Mouse (Mus musculus): Measurements from ENCODE around the gene Plpp4.

Gene Plpp4

DNA sequence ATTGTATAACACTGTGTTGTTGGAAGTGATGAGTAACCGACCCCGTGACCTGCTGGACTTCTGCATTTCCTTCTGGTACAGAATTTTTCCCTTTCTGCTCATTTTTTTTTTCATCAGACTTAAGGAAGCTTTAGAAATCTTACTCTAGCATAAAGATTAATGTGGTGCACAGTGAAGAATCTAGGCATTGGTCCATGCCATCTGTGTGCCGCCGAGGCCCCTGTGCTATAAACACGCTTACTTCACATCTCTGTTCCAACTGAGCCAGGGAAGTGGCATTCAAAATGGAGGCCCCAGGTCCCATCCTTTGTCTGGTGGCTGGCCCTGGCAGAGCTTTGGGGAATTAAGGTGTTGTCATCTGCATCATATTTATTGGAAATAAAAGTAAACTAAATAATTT, 44.8 kb downstream of the Plpp4 start:
- no peak for DNase-seq (ENCODE audit: low spot score)

DNA sequence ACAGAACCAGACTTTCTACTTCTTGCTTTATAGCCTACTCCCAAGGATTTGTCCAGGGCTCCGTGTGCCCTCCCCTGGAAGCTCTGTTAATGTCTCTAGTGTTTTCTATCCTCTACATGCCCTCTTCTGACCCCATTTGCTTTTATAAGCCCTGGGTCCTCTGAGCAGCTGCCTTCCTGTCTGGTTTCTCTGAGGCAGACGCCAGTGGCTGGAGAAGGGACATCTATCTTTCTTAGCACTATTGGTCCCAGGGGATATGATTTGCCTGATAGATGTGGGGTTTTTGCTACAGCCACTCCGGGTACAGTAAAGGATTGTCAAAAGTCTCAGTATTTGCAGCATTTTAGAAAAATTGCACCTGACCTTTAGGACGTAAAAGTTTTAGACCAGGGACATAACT, 46.5 kb downstream of the Plpp4 start:
- no peak for DNase-seq (ENCODE audit: low spot score)

DNA sequence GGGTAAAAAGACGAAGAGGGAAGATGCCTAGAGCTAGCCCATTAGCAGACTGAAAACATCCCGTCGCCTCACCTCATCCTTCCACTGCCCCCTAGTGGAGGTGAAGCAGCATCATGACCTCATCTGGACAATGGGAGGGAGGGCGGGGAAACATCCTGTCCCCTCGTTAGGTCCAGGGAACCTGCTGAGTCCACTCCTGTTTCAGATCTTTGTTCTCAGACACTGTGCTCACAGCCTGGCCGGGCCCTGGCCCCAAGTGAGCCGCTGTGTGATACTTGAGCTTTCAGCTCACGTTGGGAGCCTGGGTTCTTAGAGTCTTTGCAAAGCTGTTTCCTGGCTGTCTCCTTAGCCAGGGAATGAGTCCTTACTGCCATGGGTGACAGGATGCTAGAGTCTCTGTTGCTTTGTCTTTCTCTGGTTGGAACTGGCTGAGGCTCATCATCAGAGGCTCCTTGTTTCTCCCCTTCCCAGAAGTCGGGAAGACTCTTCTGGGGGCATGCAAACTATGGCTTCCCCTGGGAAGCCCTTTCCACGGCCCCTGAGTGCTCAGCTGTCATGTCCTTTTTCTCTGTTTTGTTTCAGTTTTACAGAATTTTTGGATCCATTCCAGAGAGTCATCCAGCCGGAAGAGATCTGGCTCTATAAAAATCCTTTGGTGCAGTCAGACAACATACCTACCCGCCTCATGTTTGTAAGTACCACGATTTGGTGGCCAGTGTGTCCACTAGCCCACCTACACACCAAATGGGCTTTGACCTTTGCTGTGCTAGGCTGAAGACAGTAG, 50.4 kb downstream of the Plpp4 start:
- no peak for DNase-seq (ENCODE audit: low spot score)

DNA sequence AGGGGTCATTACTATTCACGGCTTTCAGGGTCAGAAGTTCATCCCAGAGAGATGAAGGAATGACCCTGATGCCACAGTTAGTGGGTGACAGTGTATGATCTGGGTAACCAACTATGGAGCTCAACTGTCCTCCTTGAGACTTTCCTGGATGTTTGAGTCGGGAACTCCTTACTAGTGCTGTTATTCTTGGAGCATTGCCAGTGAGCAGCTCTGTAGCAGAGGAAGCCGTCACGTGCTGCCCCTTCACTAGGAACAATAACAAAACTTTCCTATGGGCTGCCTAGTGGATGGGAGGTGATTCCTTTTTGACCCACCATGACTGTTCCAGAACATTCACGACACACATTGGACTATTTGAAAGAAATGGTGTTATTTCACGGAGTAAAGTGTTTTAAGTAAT, 51.8 kb downstream of the Plpp4 start:
- DNase-seq (ENCODE audit: low spot score) = no peak

DNA sequence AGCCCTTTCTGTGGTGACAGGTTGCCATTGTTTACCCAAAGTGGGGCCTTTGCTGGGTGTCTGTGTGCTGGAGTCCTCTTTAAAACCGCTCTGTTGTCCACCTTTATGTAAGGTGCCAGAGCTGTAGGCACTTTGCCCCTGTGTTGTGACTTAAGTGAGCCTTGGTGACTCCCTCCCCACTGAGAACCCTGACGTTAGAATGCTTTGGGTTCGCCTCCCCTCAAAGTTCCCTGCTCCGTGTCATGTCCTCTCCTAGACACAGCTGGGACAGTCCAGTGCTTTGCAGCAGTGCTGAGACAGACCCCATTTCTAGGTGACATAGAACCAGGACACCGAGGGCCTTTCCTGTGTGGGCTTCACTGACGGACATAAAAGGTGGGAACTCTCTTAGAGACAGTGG, 55.7 kb downstream of the Plpp4 start:
- no peak for DNase-seq (ENCODE audit: low spot score)

DNA sequence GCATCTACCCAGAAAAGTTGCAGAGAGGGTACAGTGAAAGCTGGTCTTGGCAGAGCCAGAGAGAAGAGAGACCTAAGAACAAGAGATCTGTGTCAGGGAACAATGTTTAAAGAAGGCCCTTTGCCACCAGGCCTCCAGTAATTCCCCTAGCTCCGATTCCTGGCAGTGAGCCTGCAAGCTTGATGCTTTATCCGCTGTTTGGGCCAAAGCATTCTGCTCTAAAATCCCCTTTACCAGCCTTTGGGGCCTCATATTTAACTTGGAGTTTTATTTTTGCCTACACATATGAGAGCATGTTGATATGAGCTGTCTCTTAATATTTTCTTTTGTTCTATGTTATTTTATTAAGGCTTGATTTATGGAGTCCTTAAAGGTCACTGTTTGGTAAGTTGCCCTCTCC, 57.1 kb downstream of the Plpp4 start:
- DNase-seq (ENCODE audit: low spot score) = no peak

DNA sequence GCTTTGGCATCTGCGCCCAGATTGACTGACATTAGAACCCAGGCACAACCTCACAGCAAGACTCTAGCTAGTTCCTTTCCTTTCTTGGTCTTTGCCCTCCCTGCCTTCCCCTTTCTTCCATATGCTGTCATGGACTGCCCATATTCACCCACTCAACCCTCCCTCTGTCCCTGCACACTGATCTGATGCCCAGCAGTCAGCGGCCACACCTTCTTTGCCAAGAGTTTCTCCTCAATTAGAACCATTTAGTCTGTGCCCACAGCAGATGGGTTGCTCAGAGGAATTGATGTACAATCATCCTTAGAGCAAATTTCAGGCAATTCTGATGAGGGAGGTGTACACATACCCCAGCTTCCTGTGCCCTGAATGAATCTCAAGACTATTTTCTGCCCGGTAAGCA, 83.3 kb downstream of the Plpp4 start:
- DNase-seq (ENCODE audit: low spot score) = no peak

DNA sequence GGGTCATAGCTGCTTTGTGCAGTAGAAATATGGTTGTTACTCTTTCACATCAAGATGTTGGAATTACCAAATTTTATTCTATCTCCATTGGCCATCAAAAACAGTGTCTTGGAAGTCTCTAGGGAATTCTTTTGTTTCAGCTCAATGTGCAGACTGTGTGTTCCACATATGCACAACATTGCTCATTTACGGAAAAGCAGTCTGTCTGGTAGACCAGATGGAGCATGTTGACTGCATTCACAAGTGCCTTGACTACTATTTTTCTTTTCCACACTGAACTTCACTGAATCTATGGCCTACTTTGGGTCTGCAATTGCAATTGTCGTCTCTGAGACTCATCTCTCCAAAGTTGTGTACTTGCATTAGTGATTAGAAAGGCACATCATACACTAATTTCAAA, 98.7 kb downstream of the Plpp4 start:
- no peak for DNase-seq (ENCODE audit: low spot score)

DNA sequence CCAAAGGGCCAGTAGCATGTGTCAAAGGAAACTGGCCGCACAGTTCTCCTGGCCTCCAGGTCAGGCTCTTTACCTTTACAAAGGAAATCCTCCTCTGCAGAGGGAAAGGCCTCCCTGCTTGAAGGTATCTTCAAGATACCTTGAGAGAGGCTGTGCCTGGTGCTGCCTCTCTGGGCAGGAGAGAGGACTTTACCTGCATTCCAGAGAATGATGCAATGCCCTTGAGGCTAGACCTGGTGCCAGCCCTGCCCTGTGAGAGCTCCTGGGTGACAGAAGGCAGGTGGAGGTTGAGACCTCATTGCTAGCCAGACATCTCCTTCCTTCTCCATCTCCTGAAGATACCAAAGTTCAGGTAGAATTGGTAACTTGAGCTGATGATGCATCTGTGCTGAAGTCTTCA, 118.5 kb downstream of the Plpp4 start:
- DNase-seq (ENCODE audit: low spot score) = no peak

DNA sequence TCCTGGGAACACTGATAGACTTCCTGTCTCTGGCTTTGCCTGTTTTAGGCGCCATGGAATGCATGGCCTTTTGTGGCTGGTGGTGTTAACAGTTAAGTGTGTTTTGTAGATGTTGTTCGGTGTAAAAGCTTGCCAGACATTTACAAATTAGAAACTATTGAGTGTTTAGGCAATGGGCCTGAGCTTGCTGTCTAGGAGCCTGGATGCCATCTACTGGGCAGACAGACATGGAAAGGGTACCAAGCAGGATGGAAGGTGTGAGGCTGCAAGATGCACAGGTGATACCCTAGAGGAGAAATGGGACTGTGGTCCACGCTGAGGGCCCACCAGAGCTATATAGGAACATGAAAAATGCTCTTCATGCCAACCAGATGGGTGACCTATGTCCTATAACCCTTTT, 128.3 kb downstream of the Plpp4 start:
- no peak for DNase-seq (ENCODE audit: low spot score)

DNA sequence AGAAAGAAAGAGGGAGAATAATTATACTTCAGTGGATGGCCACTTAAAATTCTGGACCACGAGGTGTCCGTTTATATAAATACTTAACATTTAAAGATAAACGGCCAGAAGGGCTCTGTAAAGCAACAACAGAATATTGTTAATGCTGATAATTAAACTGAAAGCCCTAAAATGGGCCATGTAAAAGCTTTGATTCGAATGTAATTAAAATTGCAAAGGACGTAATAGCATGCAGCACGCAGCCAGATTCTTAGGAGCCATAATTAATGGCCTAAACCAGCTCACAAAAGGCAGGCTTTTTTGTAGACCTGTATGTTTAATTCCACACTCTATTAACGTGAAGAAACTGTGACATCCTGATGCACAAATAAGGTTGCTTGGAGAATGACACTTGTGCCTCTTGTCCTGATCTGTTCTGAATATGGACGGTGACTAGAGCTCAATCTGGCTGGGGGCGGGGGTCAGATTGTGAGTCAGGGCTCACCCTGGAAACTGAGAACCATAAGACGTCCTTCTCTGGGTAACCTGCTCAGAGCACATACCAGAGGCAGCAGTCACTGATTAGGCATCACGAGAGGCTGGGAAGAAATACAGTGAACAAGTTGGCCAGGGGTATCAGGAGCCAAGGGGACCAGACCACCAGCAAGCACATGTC, 136.1 kb downstream of the Plpp4 start:
- no peak for DNase-seq (ENCODE audit: low spot score)

DNA sequence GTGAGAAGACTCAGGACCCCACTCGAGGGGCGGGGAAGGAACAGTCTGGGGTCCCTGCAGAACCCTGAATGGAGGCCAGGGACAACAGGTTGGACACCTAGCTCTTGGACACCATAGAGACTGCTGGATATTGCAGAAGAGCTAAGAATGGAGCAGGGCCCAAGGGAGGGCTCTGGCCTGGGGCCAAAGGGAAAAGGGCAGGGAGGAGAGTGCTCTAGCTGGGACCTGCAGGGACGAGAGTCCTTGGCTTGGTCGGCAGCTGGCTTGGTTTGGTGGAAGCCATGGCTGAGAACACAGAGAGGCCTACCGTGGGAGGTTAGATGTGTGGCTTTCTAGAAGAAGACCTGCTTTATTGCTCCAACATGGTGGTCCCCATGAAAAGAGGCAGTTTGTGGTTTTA, 139.7 kb downstream of the Plpp4 start:
- DNase-seq (ENCODE audit: low spot score) = no peak

DNA sequence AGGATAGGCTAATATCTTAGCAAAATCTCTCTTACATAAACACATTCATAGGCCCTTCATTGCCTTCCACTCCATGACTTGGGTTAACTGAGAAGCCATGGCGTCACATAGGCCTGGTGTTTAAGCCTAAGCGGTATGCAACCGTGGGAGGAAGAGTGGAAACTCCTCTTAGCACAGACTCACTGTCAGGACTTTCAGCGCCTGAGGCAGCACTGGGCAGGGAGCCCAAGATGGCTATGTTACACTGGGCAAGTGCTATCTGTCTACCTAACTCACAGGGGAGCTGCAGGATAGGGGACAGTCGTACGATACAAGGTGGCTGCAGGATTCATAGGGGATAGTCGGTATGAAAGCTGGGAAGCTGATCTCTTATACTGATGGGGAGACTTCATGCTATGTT, 142.2 kb downstream of the Plpp4 start:
- no peak for DNase-seq (ENCODE audit: low spot score)

DNA sequence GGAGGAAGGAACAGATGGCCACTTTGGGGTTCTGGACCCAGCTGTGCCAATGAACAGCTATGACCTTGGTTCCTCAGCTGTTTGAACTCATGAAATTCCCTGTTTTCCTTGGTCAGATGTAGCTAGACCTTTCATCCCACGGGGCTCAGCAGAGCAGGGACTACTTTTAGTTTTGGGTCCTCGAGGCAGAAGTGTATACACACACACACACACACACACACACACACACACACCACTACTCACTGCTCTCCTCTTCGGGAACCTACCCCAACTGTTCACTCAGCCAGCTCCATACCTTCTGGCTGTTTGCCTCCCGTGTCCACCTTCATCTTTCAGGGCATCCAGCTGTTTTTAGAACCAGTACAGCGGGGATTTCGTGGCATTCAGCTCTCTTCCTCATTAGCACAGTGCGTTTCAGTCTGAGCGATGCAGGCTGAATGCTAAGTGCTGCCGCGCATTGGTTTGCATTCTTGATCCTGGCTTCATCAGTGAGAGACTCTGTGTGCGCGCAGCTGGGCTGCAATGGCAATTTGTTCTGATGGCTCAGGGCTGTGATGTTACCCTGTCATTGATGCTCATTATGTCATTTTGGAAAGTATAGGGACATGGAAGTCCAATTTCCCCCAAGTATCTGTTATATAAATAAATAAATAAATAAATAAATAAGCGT, 146.0 kb downstream of the Plpp4 start:
- DNase-seq (ENCODE audit: low spot score) = no peak

DNA sequence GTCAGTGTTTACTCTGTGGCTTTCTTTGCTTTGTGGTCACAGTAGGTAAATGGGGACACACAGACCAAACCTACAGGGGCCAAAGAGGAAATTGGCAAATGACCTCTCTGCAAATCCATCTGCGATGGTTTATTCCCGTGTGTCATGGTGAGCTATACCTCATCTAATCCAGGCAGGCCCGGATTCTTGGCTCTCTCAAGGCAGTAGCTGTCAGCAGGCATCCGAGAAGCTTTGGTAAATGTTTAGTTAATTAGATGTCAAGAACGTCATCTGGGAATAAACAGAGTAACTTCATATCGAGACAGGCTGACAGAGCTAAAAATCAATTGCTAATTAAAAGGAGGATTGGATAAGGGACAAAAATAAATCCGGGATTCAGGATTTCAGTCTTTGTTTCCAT, 149.2 kb downstream of the Plpp4 start:
- no peak for DNase-seq (ENCODE audit: low spot score)

DNA sequence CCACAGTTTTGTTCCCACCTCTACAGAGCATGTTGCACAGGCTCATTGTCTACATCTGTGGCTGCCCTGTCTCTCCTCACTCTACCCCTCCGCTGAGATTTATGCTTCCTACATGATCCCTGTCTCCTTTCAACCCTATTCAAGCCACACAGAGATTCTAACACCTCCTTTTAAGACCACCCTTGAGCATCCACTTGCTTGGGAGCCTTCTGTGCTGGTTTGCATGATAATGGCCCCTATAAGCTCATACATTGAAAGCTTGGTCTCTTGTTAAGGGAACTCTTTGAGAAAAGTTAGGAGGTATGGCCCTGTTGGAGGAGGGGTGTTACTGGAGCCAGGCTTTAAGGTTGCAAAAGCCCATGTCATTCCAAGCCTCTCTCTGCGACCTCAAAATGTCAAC, 155.9 kb downstream of the Plpp4 start:
- DNase-seq (ENCODE audit: low spot score) = no peak

DNA sequence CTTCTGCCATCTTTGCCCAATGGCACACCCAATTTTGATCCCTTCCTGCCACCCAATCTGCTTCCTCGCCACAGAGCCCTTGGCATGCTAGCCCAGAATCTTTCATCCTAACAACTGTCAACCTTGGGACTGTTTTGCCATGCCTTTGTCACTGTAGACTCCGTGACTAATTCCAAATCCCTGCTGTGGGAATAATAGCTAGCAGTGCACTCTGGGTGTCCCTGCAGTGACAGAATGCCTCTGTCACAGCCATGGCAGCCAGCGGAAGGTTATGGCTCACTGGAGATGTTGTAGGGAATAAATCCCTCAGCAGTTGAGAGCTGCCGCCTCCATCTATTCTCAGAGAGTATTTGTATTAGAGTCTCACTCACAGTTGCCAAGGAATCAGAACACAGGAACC, 158.3 kb downstream of the Plpp4 start:
- DNase-seq (ENCODE audit: low spot score) = no peak

DNA sequence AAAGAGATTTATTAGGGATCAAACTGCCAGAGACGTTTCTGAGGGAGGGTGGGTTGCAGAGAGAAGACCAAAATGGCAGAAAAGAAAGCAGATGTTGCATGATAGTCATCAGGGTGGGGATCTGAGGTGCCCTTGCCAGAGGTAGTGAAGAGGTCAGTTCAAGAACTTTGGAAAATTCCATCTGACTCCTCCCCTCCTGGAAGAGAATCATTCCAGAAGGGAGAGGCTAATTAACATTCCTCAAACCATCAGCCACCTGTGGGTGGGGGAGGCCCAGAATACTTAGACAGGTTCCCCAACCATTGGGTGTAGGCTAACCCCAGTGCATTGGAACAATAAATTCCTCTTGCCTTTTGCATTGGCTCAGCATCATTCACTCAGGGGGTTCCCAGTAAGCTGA, 164.3 kb downstream of the Plpp4 start:
- DNase-seq (ENCODE audit: low spot score) = no peak

DNA sequence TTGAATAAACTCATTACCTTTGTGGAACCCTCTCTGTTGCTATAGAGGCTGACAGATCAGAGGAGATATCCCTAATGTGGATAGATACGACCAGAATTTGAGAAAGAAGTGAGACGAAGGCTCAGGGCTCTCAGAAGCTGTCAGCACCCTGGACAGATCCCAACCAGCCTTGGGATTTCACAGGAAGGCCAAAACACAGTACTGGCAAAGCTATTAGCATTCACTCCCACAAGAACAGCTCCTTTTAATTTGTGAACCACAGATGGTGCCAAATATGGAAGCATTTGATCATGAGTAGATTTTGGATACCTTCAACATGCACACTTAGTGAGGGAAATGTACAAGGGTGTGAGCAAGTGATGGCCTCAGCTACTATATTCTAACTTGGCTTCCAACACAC, 168.7 kb downstream of the Plpp4 start:
- no peak for DNase-seq (ENCODE audit: low spot score)

DNA sequence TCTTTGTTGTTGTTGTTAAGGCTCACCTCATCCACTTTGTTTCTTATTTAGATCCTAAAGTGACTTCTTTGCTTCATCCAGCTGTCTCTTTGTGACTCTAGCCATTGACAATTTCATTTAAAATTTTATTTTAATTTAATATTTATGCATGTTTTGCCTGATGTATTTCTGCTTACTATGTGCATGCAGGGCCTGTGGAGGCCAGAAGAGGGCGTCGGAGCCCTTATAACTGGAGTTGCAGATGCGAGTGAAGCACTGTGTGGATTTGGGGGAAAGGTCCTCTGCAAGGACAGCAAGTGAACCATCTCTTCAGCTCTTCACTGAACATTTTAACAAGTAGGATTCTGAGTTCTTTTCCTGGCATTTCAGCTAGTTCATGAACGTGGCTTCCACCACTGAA, 172.0 kb downstream of the Plpp4 start:
- no peak for DNase-seq (ENCODE audit: low spot score)

DNA sequence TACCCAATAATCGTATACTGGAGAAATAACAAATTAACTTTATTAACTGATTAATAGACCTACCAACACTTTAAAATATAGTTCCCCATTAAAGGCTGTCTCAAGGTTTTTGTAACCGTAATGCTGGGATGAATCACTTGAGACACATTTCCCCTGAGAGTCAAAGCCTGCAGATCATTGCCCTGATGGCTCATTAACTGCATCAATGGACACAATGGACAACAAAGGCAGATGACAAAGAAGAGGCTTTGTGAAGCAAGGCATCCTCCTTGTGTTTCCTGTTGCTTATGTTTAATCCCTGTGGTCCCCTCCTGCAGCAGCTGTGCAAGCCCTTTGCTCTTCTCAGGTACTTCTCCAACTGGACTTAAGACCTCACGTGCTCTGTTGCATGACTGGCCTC, 173.1 kb downstream of the Plpp4 start:
- no peak for DNase-seq (ENCODE audit: low spot score)

All from urinary bladder, postnatal 10 days (tissue).